In genomic region chr11:102214430-102215156, GRCm38 (mm10) we compare ENCODE assay signal across 8 mouse cellular contexts. TPM values are rescaled to one million over a fixed set of nuclear protein-coding genes. Genes with fewer than 3 reads are reported as not detected.
A peak's percentile ranks its signal among the peaks of the same experiment; 100 is the strongest.
DNase-seq lines count a peak whose midpoint lies in the region; ATAC-seq and TF ChIP-seq lines count a peak whose summit lies in the region.

No protein-coding gene starts in this region.

- 33% methylated on average over 10 of the region's 10 CpGs for WGBS in kidney, postnatal 0 days
- 58% methylated on average over 10 of the region's 10 CpGs for WGBS in limb, embryonic 12.5 days

- ATAC-seq in kidney, postnatal 0 days (replicated peaks; ENCODE audit: low FRiP score, low read depth) = no peak
- ATAC-seq in limb, embryonic 12.5 days (ENCODE audit: insufficient number of reproducible peaks, insufficient read depth, low FRiP score, low TSS enrichment, low read depth) = no peak

- no peaks in the 10 kb centered on the region for H3K36me3 ChIP-seq in kidney, postnatal 0 days (ENCODE audit: insufficient read depth, low read length)
- peaks cover 3% of the 10 kb centered on the region; the same call in 1 of the 2 replicates for H3K36me3 ChIP-seq in limb, embryonic 12.5 days

- TF ChIP-seq CTCF in kidney, postnatal 0 days (IDR thresholded peaks at IDR 0.05; ENCODE audit: low read depth) = no peak

- no peaks in the 10 kb centered on the region for H3K27me3 ChIP-seq in kidney, postnatal 0 days (ENCODE audit: insufficient read depth, low read length)
- no peaks in the 10 kb centered on the region for H3K27me3 ChIP-seq in limb, embryonic 12.5 days

- no peak overlapping the region for H3K4me2 ChIP-seq in kidney, postnatal 0 days (ENCODE audit: low read length)
- H3K4me2 ChIP-seq in limb, embryonic 12.5 days = no peak overlapping the region

- H3K4me3 ChIP-seq in kidney, postnatal 0 days (replicated peaks; ENCODE audit: low read depth, low read length) = no peak overlapping the region
- H3K4me3 ChIP-seq in limb, embryonic 12.5 days (replicated peaks) = no peak overlapping the region

- H3K9ac ChIP-seq in kidney, postnatal 0 days (ENCODE audit: low read depth, low read length) = no peak overlapping the region
- no peak overlapping the region for H3K9ac ChIP-seq in limb, embryonic 12.5 days (replicated peaks)

- DNase-seq in cerebellum, adult 11-12 months = peak; percentile 66
- no peak for DNase-seq in cerebellum, adult 8-10 months
- DNase-seq in kidney, postnatal 0 days (ENCODE audit: low spot score) = peak; percentile 82
- DNase-seq in kidney, adult 18-20 months = no peak
- DNase-seq in cerebellum, postnatal 10 days = peak; percentile 69 to 77
- DNase-seq in spleen, adult 12 weeks (ENCODE audit: low spot score) = no peak
- DNase-seq in ovary, postnatal 14 days (ENCODE audit: low spot score) = no peak

- peaks cover 66% of the 10 kb centered on the region for H3K4me1 ChIP-seq in kidney, postnatal 0 days (replicated peaks; ENCODE audit: insufficient read depth, low read length)
- H3K4me1 ChIP-seq in limb, embryonic 12.5 days (replicated peaks) = peaks cover 81% of the 10 kb centered on the region

- no peaks in the 10 kb centered on the region for H3K9me3 ChIP-seq in kidney, postnatal 0 days (replicated peaks; ENCODE audit: low read length)
- H3K9me3 ChIP-seq in limb, embryonic 12.5 days = no peaks in the 10 kb centered on the region

- H3K27ac ChIP-seq in kidney, postnatal 0 days = no peak overlapping the region; the same call in 1 of the 2 replicates
- peak overlapping the region; percentile 41; the same call in 1 of the 2 replicates for H3K27ac ChIP-seq in limb, embryonic 12.5 days

RNA-seq across cellular contexts. Expression of gene Hdac5, which starts 15.4 kb away (rescaled TPM):
- polyA plus RNA-seq in kidney, postnatal 0 days (2015; fragmentation: Nextera tagmentation; extraction: Ambion mirVana) = 38.1 and 39.3 TPM in 2 replicates
- 58.1 and 64.3 TPM in 2 replicates for polyA plus RNA-seq in limb, embryonic 12.5 days (2016; fragmentation: Nextera tagmentation; extraction: Ambion mirVana)

RNA-seq across cellular contexts. Expression of gene G6pc3, which starts 25.2 kb away (rescaled TPM):
- 41.4 and 43.6 TPM in 2 replicates for polyA plus RNA-seq in kidney, postnatal 0 days (2015; fragmentation: Nextera tagmentation; extraction: Ambion mirVana)
- polyA plus RNA-seq in limb, embryonic 12.5 days (2016; fragmentation: Nextera tagmentation; extraction: Ambion mirVana) = 36.6 and 36.8 TPM in 2 replicates

RNA-seq across cellular contexts. Expression of gene Lsm12, which starts 29.5 kb away (rescaled TPM):
- 111 and 123 TPM in 2 replicates for polyA plus RNA-seq in kidney, postnatal 0 days (2015; fragmentation: Nextera tagmentation; extraction: Ambion mirVana)
- 103 TPM in 2 replicates for polyA plus RNA-seq in limb, embryonic 12.5 days (2016; fragmentation: Nextera tagmentation; extraction: Ambion mirVana)

RNA-seq across cellular contexts. Expression of gene BC030867, which starts 34.1 kb away (rescaled TPM):
- polyA plus RNA-seq in kidney, postnatal 0 days (2015; fragmentation: Nextera tagmentation; extraction: Ambion mirVana) = 6.3 and 9.2 TPM in 2 replicates
- polyA plus RNA-seq in limb, embryonic 12.5 days (2016; fragmentation: Nextera tagmentation; extraction: Ambion mirVana) = 21.7 and 23.5 TPM in 2 replicates

RNA-seq across cellular contexts. Expression of gene Asb16, which starts 54.0 kb away (rescaled TPM):
- polyA plus RNA-seq in kidney, postnatal 0 days (2015; fragmentation: Nextera tagmentation; extraction: Ambion mirVana) = 0.09 TPM in 1 of 2 replicates, not detected in the other
- polyA plus RNA-seq in limb, embryonic 12.5 days (2016; fragmentation: Nextera tagmentation; extraction: Ambion mirVana) = 0.16 and 0.19 TPM in 2 replicates

Comparison
In these comparisons a context has a peak if more than half of its experiments do, and no peak if none do; other contexts are left out.
1. DNase-seq: peak in cerebellum, adult 11-12 months (single experiment), kidney, postnatal 0 days (single experiment) and cerebellum, postnatal 10 days (2 of 2); none in cerebellum, adult 8-10 months (single experiment), kidney, adult 18-20 months (single experiment), spleen, adult 12 weeks (single experiment) and ovary, postnatal 14 days (single experiment).